Mouse (Mus musculus) stomach, embryonic 16.5 days (tissue): ENCODE measurements around the gene Rcor3. TPM values are rescaled to one million over a fixed set of nuclear protein-coding genes. Genes with fewer than 3 reads are reported as not detected.

Source experiments
- polyA plus RNA-seq: library from polyadenylated mRNA; unstranded; fragments of >200 nt; fragmentation: Nextera tagmentation; extraction: Ambion mirVana; gene quantifications from 2 replicates; pipeline ENCODE4 v1.2.1, GENCODE M21; 2015

Rcor3 gene
- polyA plus RNA-seq, 1 experiment from 2014 or later: 26.4 TPM

Other genes starting within 250 kb of the Rcor3 start
- 1.6 and 1.7 TPM in 2 replicates for gene Slc30a1, start 231.3 kb downstream of the Rcor3 start, polyA plus RNA-seq
- 0.19 and 0.25 TPM in 2 replicates for gene Rd3, start 160.7 kb downstream of the Rcor3 start, polyA plus RNA-seq
- gene Traf5, start 45.5 kb downstream of the Rcor3 start, polyA plus RNA-seq: 31.5 and 35.6 TPM in 2 replicates
- 0.56 TPM in 2 replicates for gene Kcnh1, start 52.7 kb upstream of the Rcor3 start, polyA plus RNA-seq